Mouse (Mus musculus) heart, postnatal 10 days (tissue): ENCODE results near the gene B4galt3. TPM values are rescaled to one million over a fixed set of nuclear protein-coding genes. Genes with fewer than 3 reads are reported as not detected.
A peak's percentile ranks its signal among the peaks of the same experiment; 100 is the strongest.

ENCODE experiments used
- DNase-seq, 2 experiments: peaks; one replicate each; pipeline ENCODE4 v3.0.0; 2021
- intact Hi-C: fragments of 180-260 bp; cut with DNase I; formaldehyde crosslinking; loops from one replicate; pipeline ENCODE4 v1.15.1; 2025
- total RNA-seq, 2 experiments: library from RNA; stranded (reverse); gene quantifications; 2 replicates each; pipeline ENCODE4 v1.2.3; 2021

B4galt3 gene
- total RNA-seq, 2 experiments from 2014 or later, result 28.0 to 28.6 TPM

DNA sequence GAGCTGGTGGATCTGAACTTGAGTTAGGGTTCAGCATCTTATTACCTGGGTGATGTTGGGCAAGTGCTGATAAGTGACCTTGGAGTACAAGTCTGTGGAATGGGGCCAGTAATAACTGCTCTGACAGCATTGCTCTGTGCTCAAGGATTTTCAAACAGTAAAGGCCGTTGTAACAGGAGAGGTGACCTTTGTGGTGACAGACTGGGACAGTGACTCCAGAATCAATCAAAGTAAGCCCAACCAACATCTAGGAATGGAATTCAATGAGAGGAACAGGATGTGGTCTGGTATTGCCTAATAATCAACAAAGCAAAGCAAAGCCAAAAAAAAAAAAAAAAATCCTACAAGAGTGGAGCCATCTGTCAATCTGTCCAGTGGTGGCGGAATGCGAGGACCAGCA, 9.8 kb upstream of the B4galt3 start:
- DNase-seq, result no peak
- intact Hi-C loops, result no loop called here

- peak; percentile 88 to 91 for DNase-seq
- intact Hi-C loops, result loop anchor here (2.0 kb wide), 1 partner anchor 16 kb away; no protein-coding TSS in a partner anchor
These were observed 7.5 kb upstream of the B4galt3 start for GRCm38 (mm10) chr1:171262594-171263130.

GRCm38 (mm10) chr1:171263185-171263611, 6.9 kb upstream of the B4galt3 start:
- intact Hi-C loops, result loop anchor here (2.0 kb wide), 1 partner anchor 16 kb away; no protein-coding TSS in a partner anchor
- peak; percentile 80 to 84 for DNase-seq

GRCm38 (mm10) chr1:171263666-171264461, 6.3 kb upstream of the B4galt3 start:
- DNase-seq, result peak; percentile 59 to 62
- intact Hi-C loops, result loop anchor here (2.0 kb wide), 1 partner anchor 17 kb away; no protein-coding TSS in a partner anchor

DNA sequence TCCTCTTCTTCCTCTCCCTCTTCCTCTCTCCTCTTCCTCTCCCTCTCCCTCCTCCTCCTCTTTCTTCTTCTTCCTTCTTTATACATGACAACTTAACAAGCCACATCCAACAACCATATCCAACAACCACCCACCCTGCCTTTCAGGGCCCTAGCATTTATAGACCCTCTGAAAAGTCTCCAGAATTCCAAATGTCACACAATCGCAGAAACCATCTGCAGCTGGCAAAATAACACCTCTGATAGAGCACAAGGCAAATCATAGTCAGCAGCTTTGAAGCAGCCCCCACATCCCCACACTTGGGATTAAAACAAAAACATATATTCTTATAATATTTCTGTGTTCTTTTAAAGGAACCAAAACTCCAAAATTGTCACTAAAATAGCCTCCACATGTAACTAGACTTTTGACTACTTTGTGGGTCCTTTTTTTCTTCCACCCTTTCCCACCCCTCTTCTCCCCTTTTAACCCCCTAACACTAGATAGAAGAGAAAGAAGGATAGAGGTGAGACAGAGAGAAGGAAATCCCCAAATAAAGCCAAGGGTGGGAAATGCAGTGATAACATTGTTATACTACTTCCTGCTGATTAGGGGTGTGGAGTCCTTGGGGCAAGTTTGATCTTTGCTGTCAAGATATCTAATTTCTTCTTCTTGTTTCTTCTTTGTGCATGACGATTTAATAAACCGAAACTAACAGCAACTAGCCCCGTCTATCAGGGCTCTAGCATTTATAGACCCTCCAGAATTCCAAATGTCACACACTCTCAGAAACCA, 4.0 kb upstream of the B4galt3 start:
- intact Hi-C loops, result no loop called here
- DNase-seq, result no peak

DNA sequence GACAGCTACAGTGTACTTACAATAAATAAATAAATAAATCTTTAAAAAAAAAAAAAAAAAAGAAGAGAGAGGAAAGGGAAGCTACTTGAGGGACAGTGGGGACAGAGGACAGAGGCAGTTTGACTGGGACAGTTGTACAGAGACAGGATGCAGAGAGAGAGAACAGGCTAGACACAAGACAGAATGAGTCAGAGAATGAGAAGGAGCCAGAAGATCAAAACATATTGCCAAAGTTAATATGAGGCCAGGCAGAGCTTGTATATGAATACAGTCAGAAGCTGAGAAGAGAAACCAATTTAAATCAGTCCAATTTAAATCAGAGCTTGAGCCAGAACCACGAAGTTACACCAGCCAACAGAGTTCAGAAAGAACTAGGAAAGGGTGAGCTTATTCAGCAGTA, 1.8 kb upstream of the B4galt3 start:
- DNase-seq, result no peak
- intact Hi-C loops, result no loop called here

DNA sequence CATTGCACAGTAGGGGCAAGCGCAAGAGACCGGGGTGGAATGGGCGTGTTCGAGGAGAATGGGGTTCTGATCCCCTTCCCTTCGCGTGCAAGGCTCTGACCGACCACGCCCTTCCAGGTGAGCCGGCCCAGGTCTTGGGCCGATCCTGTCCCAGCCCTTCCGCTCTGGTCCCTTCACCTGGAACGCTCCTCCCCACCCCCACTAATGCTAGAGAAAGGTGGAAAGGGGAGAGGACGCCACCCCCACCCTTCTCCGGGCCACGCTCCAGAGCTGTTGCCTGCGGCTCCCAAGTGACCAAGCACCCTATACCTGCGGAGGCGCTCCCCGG, 409 bp downstream of the B4galt3 start:
- DNase-seq, result no peak
- intact Hi-C loops, result no loop called here

DNA sequence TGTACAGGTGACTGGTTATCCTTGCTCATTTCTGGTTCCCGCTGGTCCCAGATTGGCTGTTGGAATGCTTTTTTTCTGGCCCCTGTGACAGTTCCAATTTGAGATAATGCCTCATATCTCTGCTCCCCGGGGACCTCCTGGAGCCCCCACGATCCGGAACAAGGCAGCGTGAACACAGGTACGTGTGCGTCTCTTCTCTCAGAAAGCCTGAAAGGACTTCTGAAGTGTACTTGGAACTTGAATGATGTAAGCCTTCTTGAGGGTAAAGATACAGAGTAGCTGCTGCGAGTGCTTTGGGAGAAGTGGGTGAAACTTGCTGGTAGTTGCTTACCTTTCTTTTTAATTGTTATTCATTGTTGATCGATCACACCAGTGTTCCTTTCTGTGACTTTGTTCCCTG, 1.1 kb downstream of the B4galt3 start:
- intact Hi-C loops, result no loop called here
- no peak for DNase-seq

DNA sequence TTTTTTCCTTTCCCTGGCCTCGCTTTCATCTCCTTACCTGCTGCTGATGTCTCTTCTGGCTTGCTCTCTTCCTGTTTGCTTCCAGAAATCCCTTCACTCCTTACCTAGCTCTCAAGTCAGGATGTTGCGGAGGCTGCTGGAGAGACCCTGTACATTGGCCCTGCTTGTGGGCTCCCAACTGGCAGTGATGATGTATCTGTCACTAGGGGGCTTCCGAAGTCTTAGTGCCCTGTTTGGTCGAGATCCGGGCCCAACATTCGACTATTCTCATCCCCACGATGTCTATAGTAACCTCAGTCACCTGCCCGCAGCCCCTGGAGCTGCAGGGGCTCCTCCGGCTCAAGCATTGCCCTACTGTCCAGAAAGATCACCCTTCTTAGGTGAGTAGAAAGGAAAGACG, 1.5 kb downstream of the B4galt3 start:
- intact Hi-C loops, result no loop called here
- DNase-seq, result no peak

GRCm38 (mm10) chr1:171272086-171272485, 2.0 kb downstream of the B4galt3 start:
- intact Hi-C loops, result no loop called here
- no peak for DNase-seq

DNA sequence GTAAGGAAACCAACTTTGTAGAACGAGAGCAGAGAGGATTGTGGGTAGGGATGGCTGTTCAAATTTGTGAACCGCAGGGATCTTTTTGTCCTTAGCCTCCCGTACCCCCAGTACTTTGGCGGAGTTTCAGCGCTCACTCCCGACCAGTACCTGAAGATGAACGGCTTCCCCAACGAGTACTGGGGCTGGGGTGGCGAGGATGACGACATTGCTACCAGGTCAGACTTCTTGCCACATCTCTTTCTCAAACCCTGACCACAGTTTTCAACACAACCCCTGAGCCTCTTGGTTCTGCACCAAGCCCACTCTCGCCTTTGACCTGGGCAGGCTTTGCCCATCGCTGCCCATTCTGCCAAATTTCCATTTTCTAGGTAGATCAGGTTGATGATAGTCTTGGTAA, 4.0 kb downstream of the B4galt3 start:
- intact Hi-C loops, result no loop called here

GRCm38 (mm10) chr1:171275144-171275734, 5.1 kb downstream of the B4galt3 start:
- intact Hi-C loops, result no loop called here
- no peak for DNase-seq

More for the DNA sequence above, 4.0 kb downstream of the B4galt3 start:
- DNase-seq, result no peak

GRCm38 (mm10) chr1:171276110-171276748, 6.1 kb downstream of the B4galt3 start:
- no peak for DNase-seq

GRCm38 (mm10) chr1:171277736-171278135, 7.6 kb downstream of the B4galt3 start:
- intact Hi-C loops, result no loop called here

More at GRCm38 (mm10) chr1:171276110-171276748, 6.1 kb downstream of the B4galt3 start:
- intact Hi-C loops, result no loop called here

DNA sequence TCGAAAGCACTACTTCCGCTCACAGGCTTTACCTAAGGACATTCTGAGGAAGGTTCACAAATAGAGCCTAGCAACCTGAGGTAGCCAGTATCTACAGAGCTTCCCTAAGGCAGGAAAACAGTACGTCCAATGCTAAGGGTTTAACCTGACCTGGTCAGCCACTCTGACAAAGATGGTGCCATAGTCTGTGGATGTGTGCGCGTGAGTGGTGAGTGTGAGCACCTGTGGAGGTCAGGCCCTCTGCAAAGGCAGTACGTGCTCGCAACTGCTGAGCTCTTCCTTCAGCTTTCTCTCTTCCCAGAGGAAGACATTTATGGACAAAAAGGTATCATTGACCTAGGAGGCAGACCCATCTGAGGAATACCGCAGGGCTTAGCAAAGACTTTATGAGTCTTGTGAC, 8.3 kb downstream of the B4galt3 start:
- intact Hi-C loops, result no loop called here
- DNase-seq, result no peak

More at GRCm38 (mm10) chr1:171277736-171278135, 7.6 kb downstream of the B4galt3 start:
- no peak for DNase-seq

DNA sequence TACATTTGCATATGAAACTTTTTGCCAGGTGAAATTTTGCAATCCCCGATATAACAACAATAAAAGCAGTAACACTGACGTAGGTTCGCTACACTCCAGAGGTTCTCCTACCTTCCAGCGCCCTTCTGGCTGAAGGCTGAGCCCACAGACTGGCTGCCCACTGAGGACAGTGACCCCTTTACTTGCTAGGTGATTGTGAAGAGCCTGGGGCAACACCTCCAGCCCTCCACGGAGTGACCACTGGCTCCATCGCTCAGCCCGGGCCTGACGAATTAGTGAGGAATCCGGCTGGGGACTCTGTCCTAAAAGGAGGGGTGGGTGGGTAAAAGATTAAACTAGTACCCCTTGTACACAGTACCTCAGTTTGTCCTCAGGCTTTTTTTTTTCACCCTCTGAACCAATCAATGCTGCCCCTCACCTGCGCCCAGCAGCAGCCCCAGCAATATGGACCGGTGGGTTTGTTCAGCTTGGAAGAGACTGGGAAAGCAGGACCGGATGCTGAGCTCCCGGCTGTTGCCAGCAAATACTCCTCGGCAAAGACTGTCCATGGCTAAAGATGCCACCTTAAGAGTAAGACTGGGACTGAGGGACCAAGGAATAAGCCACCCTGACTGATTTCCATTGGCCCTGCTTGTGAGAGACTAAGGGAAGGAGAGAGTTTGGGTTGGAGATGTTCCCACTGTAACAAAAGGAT, 9.0 kb downstream of the B4galt3 start:
- intact Hi-C loops, result no loop called here
- no peak for DNase-seq

- DNase-seq, result no peak
- intact Hi-C loops, result loop anchor here (2.0 to 10.0 kb wide), 2 partner anchors 55 to 165 kb away; partner anchors contain the start of genes Apoa2 and Cfap126
These were observed 9.6 kb downstream of the B4galt3 start for GRCm38 (mm10) chr1:171279721-171280120.

DNA sequence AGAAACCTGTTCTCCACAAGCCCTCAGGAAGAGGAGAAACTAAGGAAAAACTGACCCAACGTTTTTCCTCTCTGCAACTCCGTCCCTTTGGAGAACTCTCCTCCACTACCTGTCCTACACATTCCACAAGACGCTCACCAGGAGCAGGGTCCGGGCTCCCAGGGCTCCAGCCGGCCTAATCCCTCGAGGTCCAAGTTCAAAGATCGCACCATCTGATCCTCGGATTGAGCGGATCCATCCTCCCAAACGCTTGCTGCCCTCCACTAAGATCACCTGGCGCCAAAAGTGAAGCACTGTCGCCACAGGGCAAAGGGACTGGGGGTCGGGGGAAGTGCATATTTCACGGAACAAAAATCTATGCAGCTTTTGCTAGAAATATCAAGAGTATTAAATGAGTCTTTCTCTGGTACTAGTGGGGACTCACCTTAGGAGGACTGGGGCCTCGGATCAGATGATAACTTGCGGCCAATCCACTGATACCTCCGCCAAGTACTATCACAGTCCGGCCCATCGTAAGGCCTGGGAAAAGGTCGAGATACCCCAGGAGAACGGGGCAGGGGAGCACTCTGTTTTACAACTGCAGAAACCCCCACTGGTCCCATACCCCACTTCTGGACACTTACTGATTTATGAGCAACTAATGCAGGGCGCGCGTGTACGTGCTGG, 10.3 kb downstream of the B4galt3 start:
- peak in 1 of 2 experiments; percentile 9 for DNase-seq
- intact Hi-C loops, result loop anchor here (2.0 to 10.0 kb wide), 2 partner anchors 56 to 166 kb away; partner anchors contain the start of genes Apoa2 and Cfap126

- DNase-seq, result peak; percentile 95 to 96
- intact Hi-C loops, result loop anchor here (1.0 to 10.0 kb wide), 3 partner anchors 34 to 166 kb away; partner anchors contain the start of genes Apoa2 and Cfap126
These were observed 10.9 kb downstream of the B4galt3 start, which contains the start of gene Ppox for GRCm38 (mm10) chr1:171280916-171281527. Gene Ppox, minus strand, starts transcription at chr1:171281186.
